Mouse (Mus musculus): ENCODE results near the gene Notch1. TPM values are rescaled to one million over a fixed set of nuclear protein-coding genes. Genes with fewer than 3 reads are reported as not detected.

The Notch1 gene
- total and polyA plus RNA-seq, 2 experiments from 2014 or later, result 5.7 to 54.0 TPM

- ATAC-seq (ENCODE audit: insufficient read depth, low read depth) (no peak), DNase-seq (ENCODE audit: low spot score) (peak; percentile 56)
- Histone ChIP-seq H3K4me3 (ENCODE audit: low read depth, low read length) (no peak overlapping the region), H3K36me3 (replicated peaks; ENCODE audit: control insufficient read depth, insufficient read depth, low read length) (no peaks in the 10 kb centered on the region), H3K9ac (replicated peaks; ENCODE audit: low read depth, low read length) (no peak overlapping the region), H3K27me3 (ENCODE audit: control insufficient read depth, insufficient read depth, low read length) (no peaks in the 10 kb centered on the region), H3K27ac (ENCODE audit: low read depth) (peak overlapping the region; percentile 82), H3K9me3 (replicated peaks; ENCODE audit: control insufficient read depth, low read length) (no peaks in the 10 kb centered on the region), H3K4me2 (ENCODE audit: low read depth, low read length) (peak overlapping the region; percentile 22; the same call in 1 of the 2 replicates), H3K4me1 (ENCODE audit: control insufficient read depth, insufficient read depth) (peaks cover 26% of the 10 kb centered on the region)
- TF ChIP-seq CTCF (IDR thresholded peaks at IDR 0.05; ENCODE audit: low read depth), result no peak
- TF ChIP-seq EP300 (IDR thresholded peaks at IDR 0.05; ENCODE audit: low read depth), result no peak
- WGBS, result 14% methylated on average over 6 of the region's 6 CpGs
Observed at GRCm38 (mm10) chr2:26507961-26508391, 8.5 kb downstream of the Notch1 start.

- no peak overlapping the region for H3K9ac ChIP-seq (replicated peaks; ENCODE audit: low read depth, low read length)
- no peaks in the 10 kb centered on the region for H3K9me3 ChIP-seq (replicated peaks; ENCODE audit: control insufficient read depth, low read length)
- DNase-seq (ENCODE audit: low spot score) (peak; percentile 75), ATAC-seq (ENCODE audit: insufficient read depth, low read depth) (0 out of 2 replicates have a peak, but pooled peaks have one; percentile 4)
- no peaks in the 10 kb centered on the region for H3K27me3 ChIP-seq (ENCODE audit: control insufficient read depth, insufficient read depth, low read length)
- TF ChIP-seq CTCF (IDR thresholded peaks at IDR 0.05; ENCODE audit: low read depth) (no peak), EP300 (IDR thresholded peaks at IDR 0.05; ENCODE audit: low read depth) (no peak)
- peak overlapping the region; percentile 82 for H3K27ac ChIP-seq (ENCODE audit: low read depth)
- H3K4me3 ChIP-seq (ENCODE audit: low read depth, low read length), result no peak overlapping the region
- peaks cover 26% of the 10 kb centered on the region for H3K4me1 ChIP-seq (ENCODE audit: control insufficient read depth, insufficient read depth)
- H3K4me2 ChIP-seq (ENCODE audit: low read depth, low read length), result peak overlapping the region; percentile 22; the same call in 1 of the 2 replicates
- WGBS, result 13% methylated on average over 7 of the region's 7 CpGs
- no peaks in the 10 kb centered on the region for H3K36me3 ChIP-seq (replicated peaks; ENCODE audit: control insufficient read depth, insufficient read depth, low read length)
Observed at GRCm38 (mm10) chr2:26507481-26507886, 9.0 kb downstream of the Notch1 start.

- WGBS, result 86% methylated on average over 3 of the region's 3 CpGs
- DNase-seq (ENCODE audit: low spot score), result no peak
- no peak for ATAC-seq (ENCODE audit: insufficient read depth, low read depth)
- H3K36me3 ChIP-seq (replicated peaks; ENCODE audit: control insufficient read depth, insufficient read depth, low read length), result no peaks in the 10 kb centered on the region
- no peaks in the 10 kb centered on the region for H3K27me3 ChIP-seq (ENCODE audit: control insufficient read depth, insufficient read depth, low read length)
- no peak overlapping the region for H3K4me2 ChIP-seq (ENCODE audit: low read depth, low read length)
- no peak overlapping the region for H3K4me3 ChIP-seq (ENCODE audit: low read depth, low read length)
- TF ChIP-seq EP300 (IDR thresholded peaks at IDR 0.05; ENCODE audit: low read depth) (no peak), CTCF (IDR thresholded peaks at IDR 0.05; ENCODE audit: low read depth) (no peak)
- no peak overlapping the region for H3K9ac ChIP-seq (replicated peaks; ENCODE audit: low read depth, low read length)
- peaks cover 26% of the 10 kb centered on the region for H3K4me1 ChIP-seq (ENCODE audit: control insufficient read depth, insufficient read depth)
- H3K27ac ChIP-seq (ENCODE audit: low read depth), result peak overlapping the region; percentile 82
- no peaks in the 10 kb centered on the region for H3K9me3 ChIP-seq (replicated peaks; ENCODE audit: control insufficient read depth, low read length)
Observed at GRCm38 (mm10) chr2:26506746-26507280, 9.7 kb downstream of the Notch1 start.

GRCm38 (mm10) chr2:26504772-26505480 lies 11.5 kb downstream of the Notch1 start:
- TF ChIP-seq CTCF (IDR thresholded peaks at IDR 0.05; ENCODE audit: low read depth) (no peak), EP300 (IDR thresholded peaks at IDR 0.05; ENCODE audit: low read depth) (no peak)
- 0 out of 2 replicates have a peak, but pooled peaks cover 4% of the 10 kb centered on the region for H3K27me3 ChIP-seq (ENCODE audit: control insufficient read depth, insufficient read depth, low read length)
- H3K36me3 ChIP-seq (replicated peaks; ENCODE audit: control insufficient read depth, insufficient read depth, low read length), result no peaks in the 10 kb centered on the region
- peaks cover 27% of the 10 kb centered on the region for H3K4me1 ChIP-seq (ENCODE audit: control insufficient read depth, insufficient read depth)
- H3K4me3 ChIP-seq (ENCODE audit: low read depth, low read length), result no peak overlapping the region; the same call in 1 of the 2 replicates
- peak overlapping the region; percentile 80; the same call in 1 of the 2 replicates for H3K27ac ChIP-seq (ENCODE audit: low read depth)
- no peaks in the 10 kb centered on the region for H3K9me3 ChIP-seq (replicated peaks; ENCODE audit: control insufficient read depth, low read length)
- H3K4me2 ChIP-seq (ENCODE audit: low read depth, low read length), result no peak overlapping the region
- ATAC-seq (ENCODE audit: insufficient read depth, low read depth) (no peak), DNase-seq (ENCODE audit: low spot score) (no peak)
- whole genome bisulfite sequencing, result 74% methylated on average over 9 of the region's 9 CpGs
- no peak overlapping the region for H3K9ac ChIP-seq (replicated peaks; ENCODE audit: low read depth, low read length)

- ATAC-seq (ENCODE audit: insufficient read depth, low read depth), result peak; percentile 84
- Histone ChIP-seq H3K4me3 (ENCODE audit: low read depth, low read length) (peak overlapping the region; percentile 60), H3K4me1 (ENCODE audit: control insufficient read depth, insufficient read depth) (peaks cover 30% of the 10 kb centered on the region), H3K4me2 (ENCODE audit: low read depth, low read length) (peak overlapping the region; percentile 77), H3K9me3 (replicated peaks; ENCODE audit: control insufficient read depth, low read length) (no peaks in the 10 kb centered on the region), H3K27me3 (ENCODE audit: control insufficient read depth, insufficient read depth, low read length) (0 out of 2 replicates have a peak, but pooled peaks cover 4% of the 10 kb centered on the region), H3K9ac (replicated peaks; ENCODE audit: low read depth, low read length) (peak overlapping the region; percentile 64), H3K36me3 (replicated peaks; ENCODE audit: control insufficient read depth, insufficient read depth, low read length) (no peaks in the 10 kb centered on the region), H3K27ac (ENCODE audit: low read depth) (peak overlapping the region; percentile 80)
- DNase-seq (ENCODE audit: low spot score), result peak; percentile 56
- TF ChIP-seq CTCF (IDR thresholded peaks at IDR 0.05; ENCODE audit: low read depth), result no peak
- TF ChIP-seq EP300 (IDR thresholded peaks at IDR 0.05; ENCODE audit: low read depth), result no peak
- 5% methylated on average over 38 of the region's 59 CpGs for WGBS
Observed at GRCm38 (mm10) chr2:26503661-26504575, 12.5 kb downstream of the Notch1 start.
